Mouse (Mus musculus) mouse embryonic stem cell (cell line): ENCODE results near the gene Adat3.

Experiments used
- in situ Hi-C, 2 experiments: fragments of 300-500 bp; cut with MboI; formaldehyde crosslinking; loops; 1 replicate in 1 of 2; 3 replicates in 1 of 2; pipeline ENCODE4 v1.14.3; 2019 to 2020; ENCODE audit warnings: low sequenced_read_pairs in 2 of 2, low pct_unique_long_range_greater_than_20kb in 1 of 2, mixed read lengths in 1 of 2; ENCODE audit not compliant: unreplicated experiment in 1 of 2

Adat3 gene

GRCm38 (mm10) chr10:80576351-80577194 lies 26.1 kb upstream of the Adat3 start:
- in situ Hi-C loops, result loop anchor here (5.0 to 10.0 kb wide), 2 partner anchors 106 to 108 kb away; no protein-coding TSS in a partner anchor

- in situ Hi-C loops, result loop anchor here (5.0 to 10.0 kb wide), 2 partner anchors 105 to 107 kb away; no protein-coding TSS in a partner anchor
Observed at GRCm38 (mm10) chr10:80577195-80578130, 25.2 kb upstream of the Adat3 start, which contains the start of gene Klf16. TSS of gene Klf16 (minus strand) at chr10:80577321.

GRCm38 (mm10) chr10:80578131-80578750 lies 24.4 kb upstream of the Adat3 start:
- in situ Hi-C loops, result loop anchor here (5.0 to 10.0 kb wide), 2 partner anchors 104 to 107 kb away; no protein-coding TSS in a partner anchor

GRCm38 (mm10) chr10:80578911-80579310 lies 23.8 kb upstream of the Adat3 start:
- in situ Hi-C loops, result loop anchor here (5.0 to 10.0 kb wide), 2 partner anchors 103 to 106 kb away; no protein-coding TSS in a partner anchor

- in situ Hi-C loops, result no loop called here
Observed at GRCm38 (mm10) chr10:80583047-80583446, 19.6 kb upstream of the Adat3 start.

- in situ Hi-C loops, result no loop called here
Observed at GRCm38 (mm10) chr10:80584045-80584488, 18.6 kb upstream of the Adat3 start.

GRCm38 (mm10) chr10:80584642-80585552 lies 17.8 kb upstream of the Adat3 start:
- in situ Hi-C loops, result no loop called here

GRCm38 (mm10) chr10:80585581-80585980 lies 17.1 kb upstream of the Adat3 start:
- in situ Hi-C loops, result no loop called here

- in situ Hi-C loops, result no loop called here
Observed at GRCm38 (mm10) chr10:80586407-80587304, 16.0 kb upstream of the Adat3 start.

GRCm38 (mm10) chr10:80587305-80587657 lies 15.4 kb upstream of the Adat3 start:
- in situ Hi-C loops, result no loop called here

- in situ Hi-C loops, result no loop called here
Observed at GRCm38 (mm10) chr10:80589127-80589878, 13.4 kb upstream of the Adat3 start.

- in situ Hi-C loops, result no loop called here
Observed at GRCm38 (mm10) chr10:80589879-80590854, 12.5 kb upstream of the Adat3 start, which contains the start of gene Abhd17a. TSS of gene Abhd17a (minus strand) at chr10:80590341.

GRCm38 (mm10) chr10:80596318-80596717 lies 6.4 kb upstream of the Adat3 start:
- in situ Hi-C loops, result no loop called here

GRCm38 (mm10) chr10:80603364-80603763 lies 684 bp downstream of the Adat3 start:
- in situ Hi-C loops, result no loop called here

- in situ Hi-C loops, result no loop called here
Observed at GRCm38 (mm10) chr10:80604001-80604509, 1.4 kb downstream of the Adat3 start.
